Mouse (Mus musculus): ENCODE measurements at regions not wholly inside any gene's neighbourhood (a gene's known extent, or its start where the extent isn't known, plus 50 kb on each side); places are given as distances from the start of the nearest gene placed in this dataset.

DNA sequence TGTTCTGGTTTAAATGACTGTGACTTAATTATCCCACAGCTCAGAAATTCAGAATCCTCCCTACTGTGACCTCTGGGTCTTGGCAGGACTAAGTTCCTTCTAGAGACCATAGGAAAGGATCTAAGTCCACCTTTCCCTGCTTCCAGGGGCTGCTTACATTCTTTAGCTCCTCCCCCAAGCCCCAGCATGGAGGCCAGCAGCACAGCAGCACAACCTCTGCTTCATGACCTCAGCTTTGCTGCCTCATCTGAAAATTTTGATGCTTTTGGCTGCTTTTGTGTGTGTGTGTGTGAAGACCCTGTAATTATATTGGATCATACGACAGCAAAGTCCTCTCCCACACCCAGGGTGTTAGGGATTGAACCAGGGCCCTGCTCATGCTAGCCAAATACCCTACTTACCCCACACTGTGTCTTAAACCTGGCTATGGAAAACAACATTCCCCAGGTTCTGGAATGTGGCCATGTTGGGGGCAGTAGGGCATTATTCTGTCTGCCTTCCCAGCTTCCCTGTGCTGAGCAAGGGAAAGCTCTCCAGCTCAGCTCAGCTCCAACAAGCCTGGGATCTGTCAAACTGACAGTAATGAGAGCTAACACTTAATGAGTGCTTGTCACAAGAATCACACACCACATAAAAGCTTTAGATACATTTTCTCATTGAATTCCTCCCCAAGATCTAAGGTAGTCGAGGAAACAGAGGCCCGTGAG, 359.9 kb downstream of the Fut8 start:
- TF ChIP-seq CTCF (IDR thresholded peaks at IDR 0.05; ENCODE audit: borderline replicate concordance, extremely low read depth, insufficient read depth, insufficient read length) (no peak), POLR2A (IDR thresholded peaks at IDR 0.05; ENCODE audit: borderline replicate concordance, extremely low read depth, insufficient read depth, insufficient read length, poor library complexity, severe bottlenecking) (no peak)
